Mouse (Mus musculus): Measurements from ENCODE around the gene Lrrc46. TPM values are rescaled to one million over a fixed set of nuclear protein-coding genes. Genes with fewer than 3 reads are reported as not detected.

Gene Lrrc46
- polyA plus RNA-seq, 2 experiments = 0.63 to 0.91 TPM

GRCm38 (mm10) chr11:96995836-96996772 is 45.1 kb downstream of the Lrrc46 start:
- 80% methylated on average over 15 of the region's 15 CpGs for WGBS
- no peak for DNase-seq (ENCODE audit: low spot score)

GRCm38 (mm10) chr11:96995031-96995430 is 46.2 kb downstream of the Lrrc46 start:
- peaks cover 3% of the 10 kb centered on the region; the same call in 1 of the 2 replicates for H3K27me3 ChIP-seq (ENCODE audit: control insufficient read depth, insufficient read depth, low read length)

More at GRCm38 (mm10) chr11:96995836-96996772, 45.1 kb downstream of the Lrrc46 start:
- no peak for TF ChIP-seq POLR2A (IDR thresholded peaks at IDR 0.05; ENCODE audit: borderline replicate concordance, extremely low read depth, insufficient read depth, insufficient read length)
- Histone ChIP-seq H3K4me2 (replicated peaks; ENCODE audit: low read depth, low read length, severe bottlenecking) (no peak overlapping the region), H3K27me3 (ENCODE audit: control insufficient read depth, insufficient read depth, low read length) (peaks cover 3% of the 10 kb centered on the region; the same call in 1 of the 2 replicates), H3K9ac (ENCODE audit: low read depth, low read length, severe bottlenecking) (no peak overlapping the region), H3K4me3 (replicated peaks; ENCODE audit: low read length) (no peak overlapping the region), H3K27ac (replicated peaks; ENCODE audit: low read depth, low read length) (no peak overlapping the region), H3K4me1 (ENCODE audit: control insufficient read depth, insufficient read depth, low read length) (peaks cover 11% of the 10 kb centered on the region), H3K9me3 (ENCODE audit: control insufficient read depth, low read length) (no peaks in the 10 kb centered on the region), H3K36me3 (ENCODE audit: control insufficient read depth, insufficient read depth, low read length) (no peaks in the 10 kb centered on the region)
- no peak for ATAC-seq (ENCODE audit: low FRiP score, low read depth)

GRCm38 (mm10) chr11:96992722-96993311 is 48.4 kb downstream of the Lrrc46 start:
- 20% methylated on average over 8 of the region's 8 CpGs for WGBS
- Histone ChIP-seq H3K9ac (ENCODE audit: low read depth, low read length, severe bottlenecking) (no peak overlapping the region), H3K4me2 (replicated peaks; ENCODE audit: low read depth, low read length, severe bottlenecking) (no peak overlapping the region), H3K27ac (replicated peaks; ENCODE audit: low read depth, low read length) (no peak overlapping the region), H3K4me1 (ENCODE audit: control insufficient read depth, insufficient read depth, low read length) (peaks cover 19% of the 10 kb centered on the region), H3K36me3 (ENCODE audit: control insufficient read depth, insufficient read depth, low read length) (no peaks in the 10 kb centered on the region), H3K4me3 (replicated peaks; ENCODE audit: low read length) (no peak overlapping the region), H3K9me3 (ENCODE audit: control insufficient read depth, low read length) (no peaks in the 10 kb centered on the region), H3K27me3 (ENCODE audit: control insufficient read depth, insufficient read depth, low read length) (peaks cover 3% of the 10 kb centered on the region; the same call in 1 of the 2 replicates)
- no peak for TF ChIP-seq POLR2A (IDR thresholded peaks at IDR 0.05; ENCODE audit: borderline replicate concordance, extremely low read depth, insufficient read depth, insufficient read length)
- DNase-seq (ENCODE audit: low spot score) (peak; percentile 46), ATAC-seq (ENCODE audit: low FRiP score, low read depth) (no peak)

More at GRCm38 (mm10) chr11:96995031-96995430, 46.2 kb downstream of the Lrrc46 start:
- Histone ChIP-seq H3K9me3 (ENCODE audit: control insufficient read depth, low read length) (no peaks in the 10 kb centered on the region), H3K4me1 (ENCODE audit: control insufficient read depth, insufficient read depth, low read length) (peaks cover 11% of the 10 kb centered on the region), H3K4me3 (replicated peaks; ENCODE audit: low read length) (no peak overlapping the region), H3K9ac (ENCODE audit: low read depth, low read length, severe bottlenecking) (no peak overlapping the region), H3K36me3 (ENCODE audit: control insufficient read depth, insufficient read depth, low read length) (no peaks in the 10 kb centered on the region), H3K27ac (replicated peaks; ENCODE audit: low read depth, low read length) (no peak overlapping the region), H3K4me2 (replicated peaks; ENCODE audit: low read depth, low read length, severe bottlenecking) (no peak overlapping the region)
- no peak for ATAC-seq (ENCODE audit: low FRiP score, low read depth)
- no peak for TF ChIP-seq POLR2A (IDR thresholded peaks at IDR 0.05; ENCODE audit: borderline replicate concordance, extremely low read depth, insufficient read depth, insufficient read length)
- no peak for DNase-seq (ENCODE audit: low spot score)
- 23% methylated on average over 5 of the region's 5 CpGs for WGBS

- no peak overlapping the region for H3K4me3 ChIP-seq (replicated peaks; ENCODE audit: low read length)
- H3K4me1 ChIP-seq (ENCODE audit: control insufficient read depth, insufficient read depth, low read length) = peaks cover 21% of the 10 kb centered on the region
- H3K27me3 ChIP-seq (ENCODE audit: control insufficient read depth, insufficient read depth, low read length) = no peaks in the 10 kb centered on the region
- no peak for TF ChIP-seq POLR2A (IDR thresholded peaks at IDR 0.05; ENCODE audit: borderline replicate concordance, extremely low read depth, insufficient read depth, insufficient read length)
- no peaks in the 10 kb centered on the region for H3K36me3 ChIP-seq (ENCODE audit: control insufficient read depth, insufficient read depth, low read length)
- ATAC-seq (ENCODE audit: low FRiP score, low read depth) (no peak), DNase-seq (ENCODE audit: low spot score) (no peak)
- 61% methylated on average over 5 of the region's 5 CpGs for WGBS
- H3K9ac ChIP-seq (ENCODE audit: low read depth, low read length, severe bottlenecking) = no peak overlapping the region
- H3K27ac ChIP-seq (replicated peaks; ENCODE audit: low read depth, low read length) = no peak overlapping the region
- no peak overlapping the region for H3K4me2 ChIP-seq (replicated peaks; ENCODE audit: low read depth, low read length, severe bottlenecking)
- no peaks in the 10 kb centered on the region for H3K9me3 ChIP-seq (ENCODE audit: control insufficient read depth, low read length)
Measured at GRCm38 (mm10) chr11:96991501-96991900, 49.7 kb downstream of the Lrrc46 start.

- DNase-seq (ENCODE audit: low spot score) = no peak
- no peak for ATAC-seq (ENCODE audit: low FRiP score, low read depth)
- H3K9me3 ChIP-seq (ENCODE audit: control insufficient read depth, low read length) = no peaks in the 10 kb centered on the region
- peak overlapping the region; percentile 53 for H3K4me2 ChIP-seq (replicated peaks; ENCODE audit: low read depth, low read length, severe bottlenecking)
- no peak for TF ChIP-seq POLR2A (IDR thresholded peaks at IDR 0.05; ENCODE audit: borderline replicate concordance, extremely low read depth, insufficient read depth, insufficient read length)
- no peak overlapping the region for H3K9ac ChIP-seq (ENCODE audit: low read depth, low read length, severe bottlenecking)
- H3K4me1 ChIP-seq (ENCODE audit: control insufficient read depth, insufficient read depth, low read length) = peaks cover 36% of the 10 kb centered on the region
- H3K36me3 ChIP-seq (ENCODE audit: control insufficient read depth, insufficient read depth, low read length) = no peaks in the 10 kb centered on the region
- H3K4me3 ChIP-seq (replicated peaks; ENCODE audit: low read length) = peak overlapping the region; percentile 25
- no peak overlapping the region for H3K27ac ChIP-seq (replicated peaks; ENCODE audit: low read depth, low read length)
- 4% methylated on average over 29 of the region's 31 CpGs for WGBS
- no peaks in the 10 kb centered on the region for H3K27me3 ChIP-seq (ENCODE audit: control insufficient read depth, insufficient read depth, low read length)
Measured at GRCm38 (mm10) chr11:96987873-96988655, 53.1 kb downstream of the Lrrc46 start.
